Mouse (Mus musculus) gastrocnemius, adult 8-10 months (tissue): ENCODE data around the gene Naf1. TPM values are rescaled to one million over a fixed set of nuclear protein-coding genes. Genes with fewer than 3 reads are reported as not detected.

ENCODE experiments used
- total RNA-seq, 4 experiments: library from RNA; stranded (reverse); gene quantifications; 2 replicates each; pipeline ENCODE4 v1.2.4; 2022

Gene Naf1
- total RNA-seq, 4 experiments from 2014 or later, result 3.6 to 4.8 (median 4.0) TPM

Other genes starting within 250 kb of the Naf1 start
- not detected for gene Npy5r, start 172.1 kb upstream of the Naf1 start, total RNA-seq
- gene Npy1r, start 163.0 kb upstream of the Naf1 start, total RNA-seq, result 1 to 10 TPM in 2 of 4 experiments, under 1 TPM in 2; 0.77 to 1.5 (median 1.1) TPM